Mouse (Mus musculus) inflammation-experienced regulatory T-cells, adult 6 months (primary cell): ENCODE measurements around the gene Atp2b2. TPM values are rescaled to one million over a fixed set of nuclear protein-coding genes. Genes with fewer than 3 reads are reported as not detected.

ENCODE experiments used
- ATAC-seq: one replicate; pipeline ENCODE4 v1.8.0; 2017
- polyA plus RNA-seq, 3 experiments: library from polyadenylated mRNA; unstranded; fragments of 100-300 nt; shearing (Covaris generic); gene quantifications; one replicate each; pipeline ENCODE4 v1.2.1; 2017

Atp2b2 gene
- polyA plus RNA-seq = under 1 TPM in 2 of 3 experiments, not detected in 1; 0.12 to 0.15 TPM

- ATAC-seq = no peak
Measured at GRCm38 (mm10) chr6:114042332-114042731, at the start of gene Atp2b2. Atp2b2 (minus strand) TSS chr6:114042613.

DNA sequence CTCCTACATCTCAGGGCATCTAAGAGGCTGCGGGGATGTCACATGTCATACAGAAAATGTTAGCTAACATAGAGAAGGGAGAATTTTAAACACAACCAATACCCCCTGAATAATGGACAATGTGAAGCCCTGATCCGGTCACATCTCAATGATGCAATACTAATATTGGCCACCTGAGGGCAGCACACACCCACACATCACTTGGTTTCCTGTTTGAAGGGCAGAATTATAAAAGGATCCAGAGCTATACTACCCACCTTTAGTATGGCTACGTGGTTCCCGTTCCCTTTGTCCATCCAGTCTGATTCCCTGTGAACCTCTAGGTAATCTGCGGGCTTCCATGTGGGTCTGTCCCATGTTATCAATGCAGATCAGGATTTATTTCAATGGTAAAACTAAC is 47.2 kb upstream of the Atp2b2 start:
- ATAC-seq = no peak

GRCm38 (mm10) chr6:114087106-114087505 is 44.7 kb upstream of the Atp2b2 start:
- no peak for ATAC-seq

DNA sequence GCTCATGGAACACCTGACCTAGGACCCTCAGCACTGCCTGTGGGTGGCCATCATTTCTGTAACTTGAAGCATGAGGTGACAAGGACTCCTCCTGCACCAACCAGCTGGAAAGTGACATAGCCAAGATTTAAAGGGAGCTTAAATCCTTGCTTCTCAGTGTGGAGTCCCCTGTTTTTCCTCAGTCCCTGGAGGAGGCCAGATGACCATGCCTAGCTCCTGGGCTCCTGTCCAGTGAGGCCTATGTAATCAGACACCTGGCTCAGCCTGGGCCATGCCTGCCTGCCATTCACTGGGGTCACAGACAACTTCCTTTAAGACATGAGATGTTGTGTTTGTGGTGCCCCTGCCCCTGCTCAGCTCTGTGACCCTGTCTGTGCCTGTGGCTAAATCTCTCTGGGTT is 36.1 kb upstream of the Atp2b2 start:
- ATAC-seq = no peak

DNA sequence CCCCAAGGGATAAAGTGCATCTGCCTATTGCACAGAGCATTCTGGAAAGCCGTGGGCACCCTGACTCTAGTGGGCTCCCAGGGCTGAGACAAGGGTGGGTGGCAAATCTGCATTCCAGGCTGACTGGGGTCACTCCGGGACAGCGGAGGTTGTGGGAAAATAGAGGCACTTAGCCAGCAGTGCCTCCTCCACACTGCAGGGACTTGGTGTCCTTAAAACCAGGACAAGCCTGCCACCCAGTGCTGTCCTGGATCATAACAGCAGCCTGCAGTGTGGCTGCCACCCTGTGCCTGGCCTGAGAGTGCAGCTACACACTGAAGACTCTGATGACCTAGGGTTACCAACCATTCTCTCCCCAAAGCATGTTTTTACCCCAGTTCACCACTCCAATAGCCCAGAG is 34.1 kb upstream of the Atp2b2 start:
- no peak for ATAC-seq

- no peak for ATAC-seq
Measured at GRCm38 (mm10) chr6:114076061-114076460, 33.6 kb upstream of the Atp2b2 start.

DNA sequence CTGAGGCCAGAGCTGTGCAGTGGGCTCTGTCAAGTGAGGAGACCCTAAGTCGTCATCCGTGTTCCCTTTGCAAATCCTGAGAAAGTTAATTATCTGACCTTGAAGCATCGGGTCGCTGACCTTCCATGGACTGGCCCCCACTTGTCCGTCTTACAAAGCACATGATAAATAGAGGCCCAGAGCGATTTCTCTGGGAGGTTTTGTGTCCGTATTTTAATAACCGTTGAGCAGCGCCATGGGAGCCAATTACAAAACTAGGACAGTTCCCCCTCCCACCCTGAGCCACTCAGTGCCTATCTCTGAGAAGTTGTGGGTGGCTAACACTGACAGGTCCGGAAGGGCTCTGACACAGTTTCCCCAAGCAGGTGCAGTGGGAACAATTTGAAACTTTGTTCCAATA is 32.5 kb upstream of the Atp2b2 start:
- ATAC-seq = no peak

- no peak for ATAC-seq
Measured at GRCm38 (mm10) chr6:114074256-114074655, 31.8 kb upstream of the Atp2b2 start.

DNA sequence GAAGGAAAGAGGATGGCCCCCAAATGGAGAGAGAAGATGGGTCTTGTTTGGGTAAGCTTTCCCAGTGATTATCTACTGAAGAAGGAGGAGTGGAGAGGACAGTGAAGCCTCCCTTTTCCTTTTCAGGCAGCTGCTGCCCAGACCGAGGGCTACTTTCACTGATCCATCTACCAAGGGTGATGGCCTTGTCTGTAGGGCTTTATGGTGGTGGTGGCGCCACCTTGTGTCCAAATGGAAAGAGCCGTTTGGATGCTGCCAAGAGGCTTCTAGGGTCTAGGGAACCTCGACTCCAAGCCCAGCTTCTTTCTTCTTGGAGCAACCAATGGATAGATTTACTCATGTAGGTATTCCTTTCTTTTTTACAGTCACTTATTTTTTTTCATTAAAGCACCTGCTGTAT is 29.2 kb upstream of the Atp2b2 start:
- ATAC-seq = no peak

GRCm38 (mm10) chr6:114063100-114063499 is 20.7 kb upstream of the Atp2b2 start:
- ATAC-seq = no peak

DNA sequence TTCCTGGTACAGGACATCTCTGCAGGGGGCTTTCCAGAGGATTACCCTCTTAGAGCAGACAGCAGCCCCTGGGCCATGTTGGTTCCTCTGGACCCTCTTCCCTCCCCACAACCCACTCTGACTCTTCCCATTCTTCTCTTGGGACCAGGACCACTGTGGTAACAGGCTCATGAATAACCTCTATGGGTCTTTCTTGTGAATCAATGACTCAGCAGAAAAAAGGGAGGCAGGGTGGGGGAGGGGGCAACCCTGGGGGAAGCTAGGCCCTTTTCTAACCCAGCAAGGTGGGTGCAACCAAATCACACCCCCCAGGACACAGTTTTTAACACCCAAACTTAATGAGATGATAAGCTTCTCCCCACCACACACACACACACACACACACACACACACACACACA is 20.3 kb upstream of the Atp2b2 start:
- no peak for ATAC-seq

DNA sequence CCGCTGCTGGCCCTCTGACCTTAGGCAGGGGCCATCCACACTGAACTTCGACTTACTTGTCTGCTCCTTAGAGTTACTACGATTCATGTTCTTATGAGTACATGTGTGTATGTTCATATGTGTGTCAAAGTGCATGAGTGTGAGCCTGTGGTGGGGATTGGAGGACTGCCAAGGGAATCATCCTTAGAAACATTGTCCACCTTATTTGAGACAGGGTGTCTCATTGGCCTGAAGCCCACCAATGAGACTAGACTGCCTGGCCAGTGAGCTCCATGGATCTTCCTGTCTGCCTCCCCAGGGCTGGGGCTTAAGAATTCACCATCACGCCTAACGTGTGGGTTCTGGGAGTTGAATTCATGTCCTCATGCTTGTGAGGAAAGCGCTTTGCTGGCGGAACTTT is 16.8 kb upstream of the Atp2b2 start:
- ATAC-seq = no peak

GRCm38 (mm10) chr6:114058030-114058808 is 15.8 kb upstream of the Atp2b2 start:
- ATAC-seq = no peak

GRCm38 (mm10) chr6:114055311-114055710 is 12.9 kb upstream of the Atp2b2 start:
- ATAC-seq = no peak

GRCm38 (mm10) chr6:114044962-114045361 is 2.5 kb upstream of the Atp2b2 start:
- no peak for ATAC-seq

DNA sequence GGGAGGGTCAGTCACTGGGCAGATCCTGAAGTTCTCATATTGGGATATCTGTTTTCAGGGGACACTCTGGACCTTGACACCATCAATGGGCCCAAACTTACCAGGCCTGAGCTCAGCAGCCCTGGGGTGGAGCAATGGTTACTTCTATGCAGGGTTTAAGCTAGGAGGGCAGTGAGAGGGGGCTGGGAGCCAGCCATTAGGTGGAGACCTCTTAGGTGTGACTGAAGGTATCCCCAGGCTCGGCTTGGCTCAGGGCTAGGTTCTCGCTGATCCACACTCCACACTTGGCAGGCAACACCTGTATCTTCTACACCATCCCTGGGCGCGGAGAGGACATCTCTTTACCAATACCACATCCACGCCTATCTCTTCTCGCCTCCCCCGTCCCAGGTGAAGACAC is 423 bp upstream of the Atp2b2 start:
- no peak for ATAC-seq

DNA sequence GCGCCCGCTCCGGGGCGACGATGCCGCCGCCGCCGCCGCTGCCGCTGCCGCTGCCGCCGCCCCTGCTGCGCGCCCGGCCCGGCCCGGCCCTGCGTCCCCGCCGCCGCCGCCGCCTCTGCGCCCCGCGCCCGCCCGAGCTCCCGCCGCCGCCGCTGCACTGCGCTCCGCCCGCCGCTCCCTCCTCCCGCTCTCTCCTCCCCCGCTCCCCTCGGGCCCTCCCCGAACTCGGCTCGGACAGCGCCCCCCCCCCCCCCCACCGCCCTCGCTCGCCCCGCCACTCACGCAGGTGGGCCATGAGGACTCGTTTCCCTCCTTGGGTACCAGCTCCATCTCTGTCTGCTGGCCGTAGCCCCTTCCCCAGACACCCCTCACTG is 515 bp downstream of the Atp2b2 start:
- ATAC-seq = no peak

- ATAC-seq = no peak
Measured at GRCm38 (mm10) chr6:114041097-114041910, 1.1 kb downstream of the Atp2b2 start.

GRCm38 (mm10) chr6:114035704-114036103 is 6.7 kb downstream of the Atp2b2 start:
- ATAC-seq = no peak

DNA sequence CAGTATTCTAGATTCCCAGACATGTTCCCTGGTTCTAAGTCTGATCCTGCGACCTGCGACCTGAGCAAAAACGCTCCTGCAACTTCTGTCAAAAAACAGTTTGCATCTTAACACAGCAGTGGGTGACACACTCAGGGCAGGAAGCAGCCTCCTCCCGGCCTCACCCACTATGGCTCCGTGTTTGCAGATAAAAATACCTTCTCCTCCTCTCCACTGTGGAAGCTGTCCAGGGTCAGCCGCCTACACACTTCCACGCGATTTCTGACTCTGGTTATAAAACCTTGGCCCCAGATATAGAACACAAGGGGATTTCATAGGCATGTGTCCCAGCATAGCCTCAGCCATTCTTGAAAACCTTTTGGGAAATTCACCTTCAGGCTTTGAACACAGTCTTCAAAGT is 9.6 kb downstream of the Atp2b2 start:
- ATAC-seq = no peak

DNA sequence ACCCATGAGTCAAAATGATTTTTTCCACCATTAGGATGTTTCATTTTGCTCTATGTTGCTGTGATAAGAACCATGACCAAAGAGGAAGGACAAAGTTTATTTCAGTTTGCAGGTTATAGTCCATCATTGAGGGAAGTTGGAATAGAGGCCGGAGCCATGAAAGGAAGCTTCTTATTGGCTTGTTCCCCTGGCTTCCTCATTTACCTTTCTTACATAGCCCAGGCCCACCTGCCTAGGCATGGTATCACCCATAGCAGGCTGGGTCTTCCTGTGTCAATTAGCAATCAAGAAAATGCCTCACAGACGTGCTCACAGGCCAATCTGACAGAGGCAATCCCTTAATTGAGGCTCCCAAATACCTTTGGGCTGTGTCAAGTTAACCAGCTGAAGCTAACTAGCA is 18.6 kb downstream of the Atp2b2 start:
- ATAC-seq = no peak

DNA sequence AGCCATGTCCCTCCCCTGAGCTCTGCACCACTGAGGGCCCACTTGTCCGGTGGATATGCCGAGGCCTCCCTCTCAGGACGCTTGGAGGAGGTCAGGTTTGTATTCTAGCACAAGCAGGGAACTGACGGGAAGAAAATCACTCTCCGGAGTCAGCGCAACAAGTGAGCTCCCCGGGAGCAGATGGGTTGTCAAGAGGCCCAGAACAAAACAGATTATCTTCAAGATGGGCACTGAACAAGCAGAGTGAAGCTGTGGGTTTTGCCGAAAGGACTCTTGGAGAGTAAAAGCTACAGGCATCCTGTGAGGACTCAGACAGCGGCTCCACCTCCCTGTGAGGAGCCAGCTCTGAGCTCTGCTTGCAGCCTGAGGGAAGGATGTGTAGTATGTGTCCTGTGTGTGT is 20.3 kb downstream of the Atp2b2 start:
- no peak for ATAC-seq

GRCm38 (mm10) chr6:114013801-114014200 is 28.6 kb downstream of the Atp2b2 start:
- no peak for ATAC-seq

GRCm38 (mm10) chr6:114012834-114013233 is 29.6 kb downstream of the Atp2b2 start:
- ATAC-seq = no peak
